Mouse (Mus musculus) neural tube, embryonic 12.5 days (tissue): ENCODE data around the gene Kif1c. TPM values are rescaled to one million over a fixed set of nuclear protein-coding genes. Genes with fewer than 3 reads are reported as not detected.
A peak's percentile ranks its signal among the peaks of the same experiment; 100 is the strongest.

Source experiments
- ATAC-seq: fragments of 200-750 bp; cut with Nextera tagmentation; 2 replicates; pipeline ENCODE4 v1.8.0; 2017; ENCODE audit warnings: low read depth, mild to moderate bottlenecking, moderate TSS enrichment, moderate library complexity; ENCODE audit not compliant: low FRiP score
- H3K27ac ChIP-seq: fragments of 300-500 bp; sonication (generic); 2 replicates; pipeline ENCODE4 v1.5.1; 2016
- H3K27me3 ChIP-seq: fragments of 300-500 bp; sonication (generic); replicated peaks from 2 replicates; pipeline ENCODE4 v1.6.1; 2016; ENCODE audit warnings: mild to moderate bottlenecking
- H3K36me3 ChIP-seq: fragments of 300-500 bp; sonication (generic); 2 replicates; pipeline ENCODE4 v1.6.1; 2016; ENCODE audit warnings: mild to moderate bottlenecking
- H3K4me1 ChIP-seq: fragments of 300-500 bp; sonication (generic); 2 replicates; pipeline ENCODE4 v1.6.1; 2016
- H3K4me2 ChIP-seq: fragments of 300-500 bp; sonication (generic); replicated peaks from 2 replicates; pipeline ENCODE4 v1.6.1; 2016; ENCODE audit warnings: mild to moderate bottlenecking
- H3K4me3 ChIP-seq: fragments of 300-500 bp; sonication (generic); 2 replicates; pipeline ENCODE4 v1.5.1; 2016
- H3K9ac ChIP-seq: fragments of 300-500 bp; sonication (generic); 2 replicates; pipeline ENCODE4 v1.6.1; 2016; ENCODE audit warnings: mild to moderate bottlenecking
- H3K9me3 ChIP-seq: fragments of 300-500 bp; sonication (generic); 2 replicates; pipeline ENCODE4 v1.6.1; 2016; ENCODE audit warnings: mild to moderate bottlenecking
- WGBS: fragments of 180-500 bp; shearing (Covaris S2); methylation state at CpG from one replicate; pipeline ENCODE4 v1.1.7; 2016; 5-methylcytosine and 5-hydroxymethylcytosine counted together
- polyA plus RNA-seq: library from polyadenylated mRNA; unstranded; fragments of >200 nt; fragmentation: Nextera tagmentation; extraction: Ambion mirVana; gene quantifications from 2 replicates; pipeline ENCODE4 v1.2.1, GENCODE M21; 2016

Kif1c gene
- polyA plus RNA-seq, 1 experiment from 2014 or later, result 2.3 TPM

DNA sequence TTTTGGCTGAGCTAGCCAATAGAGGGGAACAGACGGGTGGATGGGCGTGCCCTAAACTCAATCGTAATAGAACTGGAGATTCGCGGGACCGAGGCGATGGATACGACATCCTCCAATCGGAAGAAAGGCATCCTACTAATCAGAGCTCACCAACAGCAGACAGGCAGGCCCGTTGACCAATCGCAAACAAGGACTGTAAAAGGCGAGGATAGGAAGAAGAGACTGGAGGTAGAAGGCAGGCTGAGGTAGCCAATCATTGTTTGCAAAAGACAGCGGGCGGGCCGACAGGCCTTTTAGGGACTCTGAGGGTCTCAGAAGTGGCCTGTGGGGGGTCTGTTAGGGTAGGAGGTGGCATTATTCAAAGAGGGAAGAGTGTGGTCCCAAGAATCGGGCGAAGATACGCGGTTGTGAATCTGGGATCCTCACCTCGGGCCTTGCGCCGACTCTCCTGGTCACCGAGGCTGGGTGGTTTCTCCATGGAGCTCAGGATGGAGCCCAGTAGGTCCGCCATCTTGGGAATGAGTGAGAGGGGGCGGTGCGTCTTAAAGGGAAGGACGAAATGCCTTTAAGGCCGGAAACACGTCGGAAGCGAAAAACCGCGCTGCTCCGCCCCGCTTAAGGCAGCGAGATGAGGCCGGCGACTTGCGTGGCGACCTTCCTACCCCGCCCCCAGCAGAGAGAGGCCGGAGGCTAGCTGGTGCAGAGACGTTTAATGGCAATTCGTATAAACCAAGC, 31.4 kb upstream of the Kif1c start, which contains the start of gene Spag7:
Gene Spag7, minus strand, starts transcription at position 646 of the 735 bp plus-strand sequence.
- peak; percentile 96 for ATAC-seq
- peak within 1 kb of the TSS; percentile 57 for H3K4me3 ChIP-seq
- H3K9ac ChIP-seq, result peak within 1 kb of the TSS; percentile 76
- H3K9me3 ChIP-seq, result no peaks in the 10 kb centered on the region
- peak within 1 kb of the TSS; percentile 77 for H3K4me2 ChIP-seq
- H3K36me3 ChIP-seq, result peaks cover 37% of the 10 kb centered on the region
- under 1% methylated on average over 44 of the region's 44 CpGs for WGBS
- no peaks in the 10 kb centered on the region for H3K27me3 ChIP-seq
- peaks cover 26% of the 10 kb centered on the region for H3K4me1 ChIP-seq
- peak within 1 kb of the TSS; percentile 89 for H3K27ac ChIP-seq

- Histone ChIP-seq H3K4me2 (peak overlapping the region; percentile 77), H3K27ac (peak overlapping the region; percentile 89), H3K27me3 (no peaks in the 10 kb centered on the region), H3K4me3 (peak overlapping the region; percentile 57), H3K9ac (peak overlapping the region; percentile 76), H3K36me3 (peaks cover 32% of the 10 kb centered on the region), H3K9me3 (no peaks in the 10 kb centered on the region), H3K4me1 (peaks cover 26% of the 10 kb centered on the region)
- ATAC-seq, result peak; percentile 42
- WGBS, result under 1% methylated on average over 31 of the region's 31 CpGs
Observed at GRCm38 (mm10) chr11:70669582-70670345, 30.6 kb upstream of the Kif1c start.

DNA sequence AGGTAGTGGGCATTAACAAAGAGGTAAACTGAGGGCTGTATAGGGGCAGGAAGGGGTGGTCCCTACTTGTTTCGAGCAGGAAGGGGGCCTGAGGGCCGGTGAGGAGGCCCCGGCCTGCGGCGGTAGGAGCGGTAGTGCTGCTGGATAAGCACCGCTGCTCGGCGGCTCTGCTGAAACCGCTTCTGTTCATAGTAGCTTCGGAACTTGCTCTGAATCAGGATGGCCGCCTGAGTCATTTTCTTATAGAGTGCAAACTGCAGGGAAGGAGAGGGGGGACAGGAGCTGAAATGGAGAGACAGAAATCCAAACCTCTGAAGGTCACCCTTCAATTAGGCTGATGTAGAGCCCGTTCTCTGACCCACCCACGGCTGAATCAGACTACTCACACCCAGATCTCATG, 29.9 kb upstream of the Kif1c start:
- Histone ChIP-seq H3K9ac (peak overlapping the region; percentile 76), H3K27me3 (no peaks in the 10 kb centered on the region), H3K4me3 (peak overlapping the region; percentile 57), H3K4me2 (peak overlapping the region; percentile 77), H3K9me3 (no peaks in the 10 kb centered on the region), H3K27ac (peak overlapping the region; percentile 89; the same call in 1 of the 2 replicates), H3K36me3 (peaks cover 32% of the 10 kb centered on the region), H3K4me1 (peaks cover 26% of the 10 kb centered on the region)
- no peak for ATAC-seq
- WGBS, result 51% methylated on average over 14 of the region's 14 CpGs

- Histone ChIP-seq H3K4me2 (peak overlapping the region; percentile 77), H3K4me1 (peaks cover 26% of the 10 kb centered on the region), H3K4me3 (no peak overlapping the region), H3K36me3 (peaks cover 37% of the 10 kb centered on the region), H3K9ac (0 out of 2 replicates have a peak overlapping the region, but pooled peaks have one; percentile 5), H3K27ac (no peak overlapping the region), H3K27me3 (no peaks in the 10 kb centered on the region), H3K9me3 (no peaks in the 10 kb centered on the region)
- 86% methylated on average over 16 of the region's 16 CpGs for WGBS
- ATAC-seq, result no peak
Observed at GRCm38 (mm10) chr11:70671333-70672047, 28.9 kb upstream of the Kif1c start.

DNA sequence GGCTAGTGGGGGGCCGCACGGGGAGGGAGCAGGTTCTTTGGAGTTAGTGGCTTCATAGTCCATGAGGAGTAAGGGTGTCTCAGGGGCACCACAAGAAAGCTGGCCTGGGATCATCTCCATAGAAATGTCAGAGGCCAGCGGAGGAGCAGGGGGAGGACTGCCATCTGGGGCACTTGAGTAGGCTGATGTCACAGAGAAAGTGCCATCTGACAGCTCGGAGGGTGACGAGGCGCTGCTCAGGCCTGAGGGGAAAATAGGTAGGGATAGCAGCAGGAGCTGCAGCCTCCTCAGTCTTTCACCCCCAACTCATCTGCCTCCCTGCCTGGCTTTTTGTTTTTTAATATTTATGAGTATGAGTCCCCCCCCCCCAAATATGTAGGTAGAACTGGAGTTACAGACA, 26.3 kb upstream of the Kif1c start:
- Histone ChIP-seq H3K36me3 (peaks cover 32% of the 10 kb centered on the region), H3K4me1 (peaks cover 18% of the 10 kb centered on the region), H3K27me3 (no peaks in the 10 kb centered on the region), H3K4me2 (no peak overlapping the region), H3K9ac (no peak overlapping the region), H3K27ac (no peak overlapping the region), H3K9me3 (no peaks in the 10 kb centered on the region), H3K4me3 (no peak overlapping the region)
- 64% methylated on average over 6 of the region's 6 CpGs for WGBS
- ATAC-seq, result no peak

- no peak overlapping the region for H3K27ac ChIP-seq
- 78% methylated on average over 11 of the region's 11 CpGs for WGBS
- no peak overlapping the region for H3K4me2 ChIP-seq
- H3K27me3 ChIP-seq, result no peaks in the 10 kb centered on the region
- H3K4me3 ChIP-seq, result no peak overlapping the region
- no peaks in the 10 kb centered on the region for H3K9me3 ChIP-seq
- ATAC-seq, result no peak
- H3K4me1 ChIP-seq, result peaks cover 18% of the 10 kb centered on the region
- no peak overlapping the region for H3K9ac ChIP-seq
- H3K36me3 ChIP-seq, result peaks cover 32% of the 10 kb centered on the region
Observed at GRCm38 (mm10) chr11:70674501-70674900, 25.8 kb upstream of the Kif1c start.

DNA sequence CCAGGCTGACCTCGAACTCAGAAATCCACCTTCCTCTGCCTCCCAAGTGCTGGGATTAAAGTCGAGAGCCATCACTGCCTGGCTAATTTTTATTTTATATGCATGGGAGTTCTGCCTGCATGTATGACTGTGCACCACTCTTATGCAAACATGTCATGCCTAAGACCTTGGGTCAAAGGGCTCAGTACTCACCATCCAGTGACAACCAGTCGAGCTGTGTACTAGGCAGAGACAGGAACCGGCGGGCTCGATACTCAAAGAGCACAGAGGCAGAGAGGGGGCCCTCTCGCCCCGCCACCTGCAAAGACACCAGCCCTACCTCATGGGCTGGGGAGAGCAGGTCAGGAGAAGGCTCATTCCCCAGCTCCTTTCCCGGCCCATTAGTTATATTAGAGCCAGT, 22.3 kb upstream of the Kif1c start:
- 87% methylated on average over 9 of the region's 9 CpGs for WGBS
- Histone ChIP-seq H3K4me2 (no peak overlapping the region), H3K9ac (no peak overlapping the region), H3K4me1 (peaks cover 11% of the 10 kb centered on the region), H3K36me3 (peaks cover 46% of the 10 kb centered on the region), H3K27me3 (no peaks in the 10 kb centered on the region), H3K9me3 (no peaks in the 10 kb centered on the region), H3K4me3 (no peak overlapping the region), H3K27ac (no peak overlapping the region)
- no peak for ATAC-seq

DNA sequence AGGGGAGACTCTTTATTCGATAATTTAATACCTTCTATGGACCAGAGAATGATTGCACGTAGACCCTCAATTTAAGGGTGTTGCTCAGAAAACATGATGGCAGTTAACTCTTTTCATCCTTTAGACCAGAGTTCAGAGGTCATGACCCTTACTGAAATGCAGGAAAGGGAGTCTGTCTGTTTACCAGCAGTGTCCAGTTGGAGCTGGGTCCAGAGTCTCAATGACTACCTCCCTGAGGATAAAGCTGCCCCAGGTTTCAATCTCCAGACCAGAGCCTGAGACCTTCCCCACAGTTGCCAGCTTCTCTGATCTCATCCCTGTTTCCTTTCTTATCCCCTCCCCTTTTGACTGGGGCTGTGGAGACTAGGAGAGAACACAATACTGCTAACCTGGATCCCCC, 21.8 kb upstream of the Kif1c start:
- H3K4me3 ChIP-seq, result no peak overlapping the region
- H3K27ac ChIP-seq, result no peak overlapping the region
- no peak for ATAC-seq
- 67% methylated on average over 2 of the region's 2 CpGs for WGBS
- no peak overlapping the region for H3K4me2 ChIP-seq
- peaks cover 11% of the 10 kb centered on the region for H3K4me1 ChIP-seq
- peaks cover 50% of the 10 kb centered on the region for H3K36me3 ChIP-seq
- no peaks in the 10 kb centered on the region for H3K27me3 ChIP-seq
- H3K9ac ChIP-seq, result no peak overlapping the region
- no peaks in the 10 kb centered on the region for H3K9me3 ChIP-seq

GRCm38 (mm10) chr11:70679361-70679760, 21.0 kb upstream of the Kif1c start:
- H3K4me3 ChIP-seq, result no peak overlapping the region
- no peaks in the 10 kb centered on the region for H3K9me3 ChIP-seq
- ATAC-seq, result no peak
- no peak overlapping the region for H3K9ac ChIP-seq
- WGBS, result 96% methylated on average over 8 of the region's 8 CpGs
- peaks cover 57% of the 10 kb centered on the region for H3K36me3 ChIP-seq
- H3K27ac ChIP-seq, result no peak overlapping the region
- peaks cover 11% of the 10 kb centered on the region for H3K4me1 ChIP-seq
- no peaks in the 10 kb centered on the region for H3K27me3 ChIP-seq
- H3K4me2 ChIP-seq, result no peak overlapping the region

DNA sequence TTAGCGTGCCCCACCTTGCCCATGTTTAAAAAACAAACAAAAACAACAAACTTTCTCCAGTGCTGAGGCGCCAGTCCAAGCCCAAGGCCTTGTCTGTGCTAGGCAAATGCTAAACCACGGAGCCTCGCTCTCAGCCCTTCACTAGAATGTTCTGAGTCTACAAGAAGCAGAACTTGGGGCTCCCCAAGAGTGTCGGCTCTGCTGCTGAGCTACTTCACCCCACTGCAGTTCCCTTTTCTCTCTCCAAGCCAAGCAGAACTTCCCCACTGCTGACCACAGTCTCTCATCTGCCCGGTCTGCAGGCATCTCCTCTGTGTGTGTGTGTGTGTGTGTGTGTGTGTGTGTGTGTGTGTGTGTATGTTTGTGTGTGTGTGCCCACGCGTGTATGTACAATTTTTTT, 20.5 kb upstream of the Kif1c start:
- peaks cover 58% of the 10 kb centered on the region for H3K36me3 ChIP-seq
- WGBS, result 94% methylated on average over 8 of the region's 8 CpGs
- peaks cover 11% of the 10 kb centered on the region for H3K4me1 ChIP-seq
- no peaks in the 10 kb centered on the region for H3K27me3 ChIP-seq
- no peak overlapping the region for H3K27ac ChIP-seq
- no peak overlapping the region for H3K9ac ChIP-seq
- H3K4me3 ChIP-seq, result no peak overlapping the region
- no peak for ATAC-seq
- H3K4me2 ChIP-seq, result no peak overlapping the region
- H3K9me3 ChIP-seq, result no peaks in the 10 kb centered on the region

DNA sequence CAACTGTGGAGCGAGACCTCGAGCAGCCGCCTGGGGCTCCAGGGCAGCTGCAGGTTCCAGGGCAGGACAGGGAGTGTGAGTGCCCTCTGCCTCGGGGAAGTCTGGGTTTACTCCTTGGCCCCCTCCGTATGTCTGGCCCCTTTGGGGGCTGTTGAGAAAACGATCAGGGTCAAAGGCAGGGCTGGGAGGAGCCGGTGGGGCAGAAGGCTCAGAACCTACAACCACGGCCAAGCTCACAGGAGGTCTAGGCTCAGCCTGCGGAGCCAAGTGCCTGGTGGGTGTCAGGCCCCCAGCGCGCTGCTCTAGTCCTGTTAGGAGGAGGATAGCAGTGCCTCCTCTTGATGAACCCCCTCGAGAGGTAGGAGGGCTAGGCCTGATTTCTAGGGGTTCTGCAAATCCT, 19.2 kb upstream of the Kif1c start:
- no peak overlapping the region for H3K4me3 ChIP-seq
- H3K9me3 ChIP-seq, result no peaks in the 10 kb centered on the region
- no peak overlapping the region for H3K4me2 ChIP-seq
- no peak overlapping the region for H3K27ac ChIP-seq
- no peaks in the 10 kb centered on the region for H3K27me3 ChIP-seq
- no peak overlapping the region for H3K9ac ChIP-seq
- ATAC-seq, result no peak
- peaks cover 55% of the 10 kb centered on the region for H3K36me3 ChIP-seq
- WGBS, result 61% methylated on average over 12 of the region's 12 CpGs
- peaks cover 11% of the 10 kb centered on the region for H3K4me1 ChIP-seq
